Mouse (Mus musculus) left cerebral cortex, postnatal 25 days (tissue): ENCODE results near the gene Rpl10a. TPM values are rescaled to one million over a fixed set of nuclear protein-coding genes. Genes with fewer than 3 reads are reported as not detected.
"Not testable (repeated sequence)": the region's sequence is repeated elsewhere in the genome, so short reads cannot be mapped to it uniquely, and the experiment has no call there.

Experiments used
- DNase-seq, 2 experiments: peaks; one replicate each; pipeline ENCODE4 v3.0.0; 2022; ENCODE audit warnings: low spot score in 2 of 2, mixed read lengths in 1 of 2
- intact Hi-C: fragments of 180-260 bp; cut with DNase I; formaldehyde crosslinking; loops from one replicate; pipeline ENCODE4 v1.15.1; 2025
- total RNA-seq, 2 experiments: library from RNA; stranded (reverse); gene quantifications; 2 replicates each; pipeline ENCODE4 v1.2.3; 2021

Rpl10a gene
- total RNA-seq, 2 experiments from 2014 or later = 305 to 310 TPM

GRCm38 (mm10) chr17:28349264-28349880 is 21.1 kb downstream of the Rpl10a start:
- intact Hi-C loops = no loop called here
- DNase-seq = no peak

GRCm38 (mm10) chr17:28349901-28350465 is 21.7 kb downstream of the Rpl10a start:
- intact Hi-C loops = no loop called here
- DNase-seq = no peak

- intact Hi-C loops = no loop called here
- DNase-seq = peak in 1 of 2 experiments; percentile 28
Measured at GRCm38 (mm10) chr17:28350466-28351352, 22.4 kb downstream of the Rpl10a start, which contains the start of gene Tead3. Gene Tead3 (minus strand): TSS chr17:28350817.

- no peak for DNase-seq
- intact Hi-C loops = no loop called here
Measured at GRCm38 (mm10) chr17:28351353-28351890, 23.2 kb downstream of the Rpl10a start.

- intact Hi-C loops = no loop called here
- DNase-seq = no peak
Measured at GRCm38 (mm10) chr17:28352018-28352417, 23.7 kb downstream of the Rpl10a start.

- DNase-seq = no peak
- intact Hi-C loops = no loop called here
Measured at GRCm38 (mm10) chr17:28355871-28356270, 27.6 kb downstream of the Rpl10a start.

- DNase-seq, intact Hi-C loops: not testable (repeated sequence)
Measured at GRCm38 (mm10) chr17:28358576-28359261, 30.4 kb downstream of the Rpl10a start.

- no peak for DNase-seq
- intact Hi-C loops = no loop called here
Measured at GRCm38 (mm10) chr17:28360531-28361277, 32.4 kb downstream of the Rpl10a start.

- no peak for DNase-seq
- intact Hi-C loops = no loop called here
Measured at GRCm38 (mm10) chr17:28361921-28362652, 33.8 kb downstream of the Rpl10a start.

- intact Hi-C loops = no loop called here
Measured at GRCm38 (mm10) chr17:28362653-28363292, 34.5 kb downstream of the Rpl10a start.

GRCm38 (mm10) chr17:28363507-28363906 is 35.2 kb downstream of the Rpl10a start:
- intact Hi-C loops = no loop called here
- DNase-seq = no peak

More at GRCm38 (mm10) chr17:28362653-28363292, 34.5 kb downstream of the Rpl10a start:
- DNase-seq = no peak

GRCm38 (mm10) chr17:28365122-28365521 is 36.9 kb downstream of the Rpl10a start, which contains the start of gene Tulp1:
Gene Tulp1 (minus strand): TSS chr17:28365222.
- no peak for DNase-seq
- intact Hi-C loops = no loop called here

- intact Hi-C loops = no loop called here
- DNase-seq = peak; percentile 43 to 50
Measured at GRCm38 (mm10) chr17:28368449-28368848, 40.2 kb downstream of the Rpl10a start.

- no peak for DNase-seq
- intact Hi-C loops = no loop called here
Measured at GRCm38 (mm10) chr17:28369056-28369455, 40.8 kb downstream of the Rpl10a start.

GRCm38 (mm10) chr17:28371286-28371685 is 43.0 kb downstream of the Rpl10a start:
- DNase-seq = no peak
- intact Hi-C loops = no loop called here

GRCm38 (mm10) chr17:28371941-28372340 is 43.7 kb downstream of the Rpl10a start:
- no peak for DNase-seq
- intact Hi-C loops = no loop called here

- DNase-seq = no peak
- intact Hi-C loops = no loop called here
Measured at GRCm38 (mm10) chr17:28373821-28374220, 45.5 kb downstream of the Rpl10a start.

- intact Hi-C loops = no loop called here
Measured at GRCm38 (mm10) chr17:28374494-28374893, 46.2 kb downstream of the Rpl10a start.

More at GRCm38 (mm10) chr17:28374494-28374893, 46.2 kb downstream of the Rpl10a start:
- no peak for DNase-seq
